Mouse (Mus musculus): ENCODE measurements around the gene Rxfp2.

The Rxfp2 gene

GRCm38 (mm10) chr5:150018656-150019055, at the start of gene Rxfp2:
TSS of gene Rxfp2 (plus strand) at chr5:150018675.
- no peak for DNase-seq (ENCODE audit: low spot score in 2 of 2)

GRCm38 (mm10) chr5:149970261-149970660, 48.2 kb upstream of the Rxfp2 start:
- DNase-seq (ENCODE audit: low spot score in 2 of 2) = no peak

- no peak for DNase-seq (ENCODE audit: low spot score in 2 of 2)
These were observed 41.4 kb upstream of the Rxfp2 start for GRCm38 (mm10) chr5:149977027-149977426.

GRCm38 (mm10) chr5:149983621-149984020, 34.9 kb upstream of the Rxfp2 start:
- no peak for DNase-seq (ENCODE audit: low spot score in 2 of 2)

GRCm38 (mm10) chr5:149994578-149994977, 23.9 kb upstream of the Rxfp2 start:
- no peak for DNase-seq (ENCODE audit: low spot score in 2 of 2)

GRCm38 (mm10) chr5:149996614-149997013, 21.9 kb upstream of the Rxfp2 start:
- no peak for DNase-seq (ENCODE audit: low spot score in 2 of 2)

GRCm38 (mm10) chr5:149997321-149998034, 21.0 kb upstream of the Rxfp2 start:
- no peak for DNase-seq (ENCODE audit: low spot score in 2 of 2)

- no peak for DNase-seq (ENCODE audit: low spot score in 2 of 2)
These were observed 20.2 kb upstream of the Rxfp2 start for GRCm38 (mm10) chr5:149998311-149998710.

GRCm38 (mm10) chr5:150005355-150005754, 13.1 kb upstream of the Rxfp2 start:
- DNase-seq (ENCODE audit: low spot score in 2 of 2) = no peak

- DNase-seq (ENCODE audit: low spot score in 2 of 2) = no peak
These were observed 1.6 kb upstream of the Rxfp2 start for GRCm38 (mm10) chr5:150016861-150017260.

- no peak for DNase-seq (ENCODE audit: low spot score in 2 of 2)
These were observed 803 bp upstream of the Rxfp2 start for GRCm38 (mm10) chr5:150017672-150018071.

- peak in 1 of 2 experiments; percentile 43 for DNase-seq (ENCODE audit: low spot score in 2 of 2)
These were observed 2.4 kb downstream of the Rxfp2 start for GRCm38 (mm10) chr5:150020851-150021250.

- no peak for DNase-seq (ENCODE audit: low spot score in 2 of 2)
These were observed 3.3 kb downstream of the Rxfp2 start for GRCm38 (mm10) chr5:150021805-150022204.

GRCm38 (mm10) chr5:150022556-150022955, 4.1 kb downstream of the Rxfp2 start:
- no peak for DNase-seq (ENCODE audit: low spot score in 2 of 2)

GRCm38 (mm10) chr5:150023476-150023875, 5.0 kb downstream of the Rxfp2 start:
- no peak for DNase-seq (ENCODE audit: low spot score in 2 of 2)

GRCm38 (mm10) chr5:150024188-150024587, 5.7 kb downstream of the Rxfp2 start:
- no peak for DNase-seq (ENCODE audit: low spot score in 2 of 2)

GRCm38 (mm10) chr5:150024901-150025300, 6.4 kb downstream of the Rxfp2 start:
- DNase-seq (ENCODE audit: low spot score in 2 of 2) = no peak

GRCm38 (mm10) chr5:150025326-150025725, 6.9 kb downstream of the Rxfp2 start:
- no peak for DNase-seq (ENCODE audit: low spot score in 2 of 2)

GRCm38 (mm10) chr5:150026509-150027087, 8.1 kb downstream of the Rxfp2 start:
- DNase-seq (ENCODE audit: low spot score in 2 of 2) = no peak

GRCm38 (mm10) chr5:150031201-150031600, 12.7 kb downstream of the Rxfp2 start:
- DNase-seq (ENCODE audit: low spot score in 2 of 2) = no peak

GRCm38 (mm10) chr5:150031634-150032033, 13.2 kb downstream of the Rxfp2 start:
- DNase-seq (ENCODE audit: low spot score in 2 of 2) = no peak

GRCm38 (mm10) chr5:150032075-150032492, 13.6 kb downstream of the Rxfp2 start:
- no peak for DNase-seq (ENCODE audit: low spot score in 2 of 2)

- no peak for DNase-seq (ENCODE audit: low spot score in 2 of 2)
These were observed 17.8 kb downstream of the Rxfp2 start for GRCm38 (mm10) chr5:150036286-150036685.

Measured in spleen, postnatal 14 days (tissue).